Mouse (Mus musculus) limb, embryonic 11.5 days (tissue): ENCODE results near the gene Gas2l1. TPM values are rescaled to one million over a fixed set of nuclear protein-coding genes. Genes with fewer than 3 reads are reported as not detected.

ENCODE experiments used
- ATAC-seq: fragments of 200-750 bp; cut with Nextera tagmentation; 2 replicates; pipeline ENCODE4 v1.8.0; 2017; ENCODE audit warnings: low read depth; ENCODE audit not compliant: insufficient number of reproducible peaks, low FRiP score, low TSS enrichment
- DNase-seq: peaks from one replicate; pipeline ENCODE4 v3.0.0-alpha.2; 2015; ENCODE audit warnings: low spot score
- H3K27ac ChIP-seq: fragments of 300-500 bp; sonication (generic); replicated peaks from 2 replicates; pipeline ENCODE4 v1.5.1; 2014; ENCODE audit warnings: low read depth, mild to moderate bottlenecking, low read length
- H3K27me3 ChIP-seq: fragments of 300-500 bp; sonication (generic); 2 replicates; pipeline ENCODE4 v1.6.1; 2014; ENCODE audit warnings: mild to moderate bottlenecking, low read length, mixed read lengths; ENCODE audit not compliant: control insufficient read depth, insufficient read depth
- H3K36me3 ChIP-seq: fragments of 300-500 bp; sonication (generic); 2 replicates; pipeline ENCODE4 v1.6.1; 2014; ENCODE audit warnings: mild to moderate bottlenecking, low read length, moderate library complexity, mixed read lengths; ENCODE audit not compliant: control insufficient read depth, insufficient read depth
- H3K4me1 ChIP-seq: fragments of 300-500 bp; sonication (generic); 2 replicates; pipeline ENCODE4 v1.6.1; 2014; ENCODE audit warnings: low read length, mixed read lengths; ENCODE audit not compliant: control insufficient read depth, insufficient read depth
- H3K4me2 ChIP-seq: fragments of 300-500 bp; sonication (generic); 2 replicates; pipeline ENCODE4 v1.6.1; 2014; ENCODE audit warnings: low read depth, mild to moderate bottlenecking, moderate library complexity; ENCODE audit not compliant: severe bottlenecking
- H3K4me3 ChIP-seq: fragments of 300-500 bp; sonication (generic); 2 replicates; pipeline ENCODE4 v1.5.1; 2014; ENCODE audit warnings: low read depth, low read length
- H3K9ac ChIP-seq: fragments of 300-500 bp; sonication (generic); 2 replicates; pipeline ENCODE4 v1.6.1; 2014; ENCODE audit warnings: mild to moderate bottlenecking, low read length
- H3K9me3 ChIP-seq: fragments of 300-500 bp; sonication (generic); 2 replicates; pipeline ENCODE4 v1.6.1; 2016; ENCODE audit warnings: low read length; ENCODE audit not compliant: control insufficient read depth
- WGBS: fragments of 180-500 bp; shearing (Covaris S2); extraction: QIAGEN DNeasy Blood & Tissue Kit; methylation state at CpG from one replicate; pipeline ENCODE4 v1.1.7; 2014; 5-methylcytosine and 5-hydroxymethylcytosine counted together
- polyA plus RNA-seq: library from polyadenylated mRNA; unstranded; fragments of >200 nt; fragmentation: Nextera tagmentation; extraction: Ambion mirVana; gene quantifications from 2 replicates; pipeline ENCODE4 v1.2.1, GENCODE M21; 2014

Gene Gas2l1
- polyA plus RNA-seq, result 30.3 and 34.2 TPM in 2 replicates

DNA sequence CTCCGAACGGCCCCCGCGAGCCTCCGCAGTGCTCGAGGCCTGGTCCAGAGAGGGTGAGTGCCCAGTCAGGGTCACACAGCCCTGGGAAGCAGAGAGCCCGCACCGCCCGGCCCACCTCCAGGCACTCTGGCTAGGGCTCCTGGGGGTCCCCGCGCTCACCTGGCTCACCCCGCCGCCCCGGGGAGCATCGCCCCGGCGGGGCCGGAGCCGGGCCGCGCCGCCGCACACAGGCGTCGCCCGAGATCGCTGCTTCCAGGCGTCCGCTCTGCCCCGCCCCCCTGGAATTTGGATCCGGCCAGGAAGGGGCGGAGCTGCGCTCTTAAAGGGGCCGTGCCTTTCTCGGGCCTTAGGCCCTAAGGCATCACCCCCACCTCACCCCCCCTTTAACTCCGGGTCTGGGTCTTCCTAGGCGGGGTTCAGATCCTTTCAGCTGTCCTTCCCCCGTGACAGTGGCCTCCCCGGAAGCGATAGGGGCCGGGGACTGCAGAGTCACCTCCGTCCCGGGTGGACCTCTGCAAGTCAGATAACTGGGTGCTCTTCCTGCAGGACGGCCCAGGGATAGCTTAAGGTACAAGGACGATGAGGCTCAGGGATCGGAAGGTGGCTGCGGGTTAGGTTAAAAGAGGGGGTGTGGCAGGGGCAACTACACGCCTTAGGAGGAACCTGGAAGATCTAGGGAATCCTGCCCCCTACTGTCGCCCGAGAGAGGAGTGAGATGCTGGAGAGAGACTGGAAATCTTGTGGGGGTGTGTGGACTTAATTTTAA lies at the start of gene Gas2l1:
Gene Gas2l1 (minus strand): TSS at position 272 of the 766 bp plus-strand sequence.
- H3K36me3 ChIP-seq, result peaks cover 11% of the 10 kb centered on the region
- H3K27ac ChIP-seq, result no peak within 1 kb of the TSS
- peak within 1 kb of the TSS; percentile 92 for H3K4me2 ChIP-seq
- H3K9ac ChIP-seq, result peak within 1 kb of the TSS; percentile 74
- H3K4me3 ChIP-seq, result peak within 1 kb of the TSS; percentile 67
- ATAC-seq (peak; percentile 79), DNase-seq (peak; percentile 91)
- H3K9me3 ChIP-seq, result no peaks in the 10 kb centered on the region
- H3K4me1 ChIP-seq, result peaks cover 32% of the 10 kb centered on the region
- under 1% methylated on average over 49 of the region's 50 CpGs for WGBS
- peaks cover 46% of the 10 kb centered on the region for H3K27me3 ChIP-seq

DNA sequence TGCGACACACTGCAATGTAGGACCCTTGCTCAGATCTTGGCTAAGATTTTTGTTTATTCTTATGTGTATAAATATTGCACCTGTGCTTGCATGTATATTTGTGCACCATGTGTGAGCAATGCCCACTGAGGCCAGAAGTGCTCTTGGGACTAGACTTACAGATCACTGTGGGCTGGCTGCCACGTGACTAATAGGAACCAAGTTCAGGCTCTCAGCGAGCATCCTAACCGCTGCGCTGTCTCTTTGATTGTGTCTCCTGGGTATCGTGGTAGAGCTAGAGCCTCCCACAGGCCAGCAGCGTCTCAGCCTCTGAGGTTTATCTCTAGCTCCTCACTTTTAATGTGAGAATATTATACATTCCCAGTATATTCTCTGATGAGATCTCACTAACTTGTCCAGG lies 48.5 kb upstream of the Gas2l1 start:
- Histone ChIP-seq H3K9me3 (no peaks in the 10 kb centered on the region), H3K4me2 (no peak overlapping the region), H3K36me3 (no peaks in the 10 kb centered on the region), H3K4me3 (no peak overlapping the region), H3K4me1 (no peaks in the 10 kb centered on the region), H3K27me3 (no peaks in the 10 kb centered on the region), H3K27ac (no peak overlapping the region), H3K9ac (no peak overlapping the region)
- ATAC-seq, result no peak
- 81% methylated on average over 7 of the region's 7 CpGs for WGBS
- DNase-seq, result no peak

DNA sequence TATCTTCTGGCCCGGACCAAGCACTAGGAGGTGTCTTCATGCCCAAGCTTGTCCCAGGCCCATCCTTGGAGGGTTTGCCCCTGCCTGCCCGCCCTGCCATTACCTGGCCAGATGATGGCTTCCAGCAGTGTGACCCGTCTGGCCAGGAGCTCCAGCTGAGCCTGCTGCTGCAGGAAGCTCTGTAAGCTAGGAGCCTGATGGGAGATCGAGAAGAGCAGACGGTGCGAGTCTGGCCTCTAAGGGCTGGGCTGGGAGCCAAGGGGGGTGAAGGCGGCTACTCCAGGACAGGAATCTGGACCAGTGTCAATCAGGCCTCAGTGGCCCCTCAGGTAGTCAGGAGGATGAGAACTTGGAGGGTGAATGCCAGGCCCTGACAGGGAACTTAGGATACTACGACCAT lies 44.3 kb upstream of the Gas2l1 start:
- Histone ChIP-seq H3K9me3 (no peaks in the 10 kb centered on the region), H3K4me1 (no peaks in the 10 kb centered on the region), H3K4me3 (no peak overlapping the region), H3K27ac (no peak overlapping the region), H3K4me2 (no peak overlapping the region), H3K36me3 (no peaks in the 10 kb centered on the region), H3K27me3 (no peaks in the 10 kb centered on the region), H3K9ac (no peak overlapping the region)
- ATAC-seq (no peak), DNase-seq (no peak)
- 69% methylated on average over 8 of the region's 8 CpGs for WGBS

DNA sequence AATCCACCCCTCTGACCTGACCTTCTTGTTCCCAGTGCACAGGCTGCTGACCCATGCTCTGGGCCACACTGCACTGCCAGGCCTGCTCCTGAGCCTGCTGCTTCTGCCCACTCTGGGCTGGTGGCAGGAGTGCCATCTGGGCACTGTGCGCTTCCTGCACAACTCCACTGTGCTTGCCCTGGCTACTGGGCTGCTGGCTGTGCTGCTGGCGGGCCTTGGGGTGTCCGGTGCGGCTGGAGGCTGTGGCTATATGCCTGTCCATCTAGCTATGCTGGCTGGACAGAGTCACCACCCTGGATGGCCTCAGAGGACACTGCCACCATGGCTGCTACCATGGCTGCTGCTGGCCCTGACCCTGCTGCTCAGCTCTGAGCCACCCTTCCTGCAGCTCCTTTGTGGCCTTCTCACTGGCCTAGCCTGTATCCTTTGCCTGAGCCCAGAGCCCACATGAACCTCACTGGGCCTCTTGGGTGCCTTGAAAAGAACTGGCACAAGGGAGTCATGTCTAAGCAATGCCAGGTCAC lies 38.9 kb upstream of the Gas2l1 start:
- Histone ChIP-seq H3K9me3 (no peaks in the 10 kb centered on the region), H3K9ac (no peak overlapping the region), H3K27ac (no peak overlapping the region), H3K4me2 (no peak overlapping the region), H3K4me1 (peaks cover 7% of the 10 kb centered on the region), H3K27me3 (no peaks in the 10 kb centered on the region), H3K4me3 (no peak overlapping the region), H3K36me3 (no peaks in the 10 kb centered on the region; the same call in 1 of the 2 replicates)
- 91% methylated on average over 4 of the region's 4 CpGs for WGBS
- ATAC-seq (no peak), DNase-seq (no peak)

DNA sequence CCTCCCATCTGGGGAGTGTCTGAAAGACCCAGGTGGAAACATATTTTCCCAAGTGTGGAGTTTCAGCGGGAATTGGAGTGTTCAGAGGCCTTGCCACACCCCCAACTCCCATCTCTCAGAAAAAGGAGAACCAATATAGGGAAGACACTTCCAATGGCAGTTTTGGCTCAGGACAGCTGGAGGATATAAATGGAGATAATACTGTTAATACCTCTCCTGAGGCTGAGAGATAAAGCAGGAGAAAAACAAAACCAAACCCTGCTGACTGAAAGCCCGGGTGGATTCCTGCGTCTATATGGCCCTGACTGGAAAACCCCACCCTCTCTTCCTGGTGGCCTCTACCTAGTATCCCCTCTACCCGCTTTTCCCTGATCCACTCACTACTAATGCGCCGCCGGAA lies 37.3 kb upstream of the Gas2l1 start:
- H3K9ac ChIP-seq, result no peak overlapping the region
- 92% methylated on average over 7 of the region's 7 CpGs for WGBS
- H3K4me3 ChIP-seq, result no peak overlapping the region
- no peak overlapping the region for H3K4me2 ChIP-seq
- ATAC-seq, result no peak
- no peak overlapping the region for H3K27ac ChIP-seq
- no peaks in the 10 kb centered on the region; the same call in 1 of the 2 replicates for H3K36me3 ChIP-seq
- no peaks in the 10 kb centered on the region for H3K9me3 ChIP-seq
- H3K4me1 ChIP-seq, result peaks cover 9% of the 10 kb centered on the region
- H3K27me3 ChIP-seq, result no peaks in the 10 kb centered on the region
- DNase-seq, result no peak

DNA sequence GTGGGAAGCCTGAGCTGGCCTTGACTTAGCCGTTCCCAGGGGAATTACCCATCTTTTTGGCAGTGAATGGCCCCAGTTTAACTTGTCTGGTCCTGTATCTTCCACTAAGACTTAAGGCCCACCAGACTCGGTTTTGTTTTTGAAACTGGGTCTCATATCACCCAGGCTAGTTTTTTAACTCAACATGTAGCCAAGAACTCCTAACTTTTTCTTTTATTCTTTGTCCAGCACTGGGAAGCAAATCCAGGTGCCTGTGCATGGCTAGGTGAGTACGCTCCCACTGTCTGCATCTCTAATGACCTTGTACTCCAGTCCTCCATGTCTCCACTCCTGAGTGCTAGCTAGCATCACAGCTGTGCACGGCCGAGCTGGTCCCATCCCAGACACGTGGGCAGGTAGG lies 36.5 kb upstream of the Gas2l1 start:
- DNase-seq, result no peak
- Histone ChIP-seq H3K36me3 (no peaks in the 10 kb centered on the region; the same call in 1 of the 2 replicates), H3K4me3 (no peak overlapping the region), H3K4me1 (peaks cover 9% of the 10 kb centered on the region), H3K27me3 (no peaks in the 10 kb centered on the region), H3K9ac (no peak overlapping the region), H3K27ac (no peak overlapping the region), H3K9me3 (no peaks in the 10 kb centered on the region), H3K4me2 (no peak overlapping the region)
- ATAC-seq, result no peak
- WGBS, result 74% methylated on average over 6 of the region's 6 CpGs

DNA sequence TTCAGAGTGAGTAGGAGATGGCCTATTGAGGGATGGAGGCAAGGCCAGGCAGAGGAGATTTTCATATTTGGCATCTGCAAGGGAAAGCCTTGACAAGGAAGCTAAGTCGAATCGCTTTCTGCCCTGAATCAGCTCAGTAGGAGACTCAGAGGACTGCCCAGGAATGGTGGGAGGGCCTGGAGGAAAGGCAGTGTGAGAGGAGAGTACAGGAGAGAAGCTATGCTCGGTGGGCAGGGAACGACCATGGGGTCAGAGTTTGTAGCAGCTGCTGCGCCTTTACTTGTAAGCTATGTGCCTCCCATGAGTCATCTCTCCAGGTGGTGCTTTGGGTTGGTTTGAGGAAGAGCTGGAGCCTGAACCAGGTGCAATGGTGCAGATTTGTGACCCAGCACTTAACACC lies 35.7 kb upstream of the Gas2l1 start:
- Histone ChIP-seq H3K4me2 (peak overlapping the region; percentile 80), H3K27me3 (no peaks in the 10 kb centered on the region), H3K9me3 (no peaks in the 10 kb centered on the region), H3K4me3 (no peak overlapping the region), H3K9ac (no peak overlapping the region), H3K27ac (no peak overlapping the region), H3K36me3 (no peaks in the 10 kb centered on the region; the same call in 1 of the 2 replicates), H3K4me1 (peaks cover 9% of the 10 kb centered on the region)
- ATAC-seq (no peak), DNase-seq (no peak)
- WGBS, result 42% methylated on average over 5 of the region's 5 CpGs

DNA sequence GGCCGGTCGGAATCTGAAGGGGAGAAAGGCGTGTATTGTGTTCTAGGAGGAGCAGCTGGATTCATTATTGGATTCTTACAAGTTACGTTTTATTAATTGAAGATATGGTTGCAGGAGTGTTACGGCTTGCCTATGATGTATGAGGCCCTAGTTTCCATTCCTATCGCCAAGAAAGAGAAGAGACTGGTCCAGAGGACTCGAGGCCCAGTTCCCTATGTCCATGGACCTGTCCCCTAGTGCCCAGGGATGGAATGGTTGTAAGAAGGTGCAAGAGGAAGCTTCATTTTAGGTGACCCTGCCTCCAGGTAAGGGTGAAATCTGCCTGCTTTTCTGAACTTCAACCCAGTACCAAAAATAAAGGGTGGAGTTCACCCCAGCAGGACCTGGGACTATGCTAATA lies 35.2 kb upstream of the Gas2l1 start:
- Histone ChIP-seq H3K9ac (peak overlapping the region; percentile 100), H3K4me1 (peaks cover 9% of the 10 kb centered on the region), H3K27ac (no peak overlapping the region), H3K9me3 (no peaks in the 10 kb centered on the region), H3K27me3 (no peaks in the 10 kb centered on the region), H3K4me3 (peak overlapping the region; percentile 100), H3K36me3 (no peaks in the 10 kb centered on the region; the same call in 1 of the 2 replicates), H3K4me2 (peak overlapping the region; percentile 80)
- ATAC-seq (no peak), DNase-seq (no peak)
- 2% methylated on average over 7 of the region's 7 CpGs for WGBS
